Mouse (Mus musculus) heart, embryonic 12.5 days (tissue): Measurements from ENCODE around the gene Napsa. TPM values are rescaled to one million over a fixed set of nuclear protein-coding genes. Genes with fewer than 3 reads are reported as not detected.

Source experiments
- ATAC-seq: fragments of 200-750 bp; cut with Nextera tagmentation; 2 replicates; pipeline ENCODE4 v1.8.0; 2017; ENCODE audit warnings: moderate TSS enrichment, moderate library complexity; ENCODE audit not compliant: insufficient number of reproducible peaks, low FRiP score
- H3K27ac ChIP-seq: fragments of 300-500 bp; sonication (generic); 2 replicates; pipeline ENCODE4 v1.5.1; 2016; ENCODE audit warnings: mild to moderate bottlenecking, moderate library complexity; ENCODE audit not compliant: poor library complexity, severe bottlenecking
- H3K27me3 ChIP-seq: fragments of 300-500 bp; sonication (generic); replicated peaks from 2 replicates; pipeline ENCODE4 v1.6.1; 2016; ENCODE audit warnings: mild to moderate bottlenecking, moderate library complexity
- H3K36me3 ChIP-seq: fragments of 300-500 bp; sonication (generic); 2 replicates; pipeline ENCODE4 v1.6.1; 2016; ENCODE audit warnings: mild to moderate bottlenecking, moderate library complexity
- H3K4me1 ChIP-seq: fragments of 300-500 bp; sonication (generic); replicated peaks from 2 replicates; pipeline ENCODE4 v1.6.1; 2016; ENCODE audit warnings: mild to moderate bottlenecking
- H3K4me2 ChIP-seq: fragments of 300-500 bp; sonication (generic); 2 replicates; pipeline ENCODE4 v1.6.1; 2016; ENCODE audit warnings: mild to moderate bottlenecking, moderate library complexity
- H3K4me3 ChIP-seq: fragments of 300-500 bp; sonication (generic); 2 replicates; pipeline ENCODE4 v1.5.1; 2016; ENCODE audit warnings: mild to moderate bottlenecking
- H3K9ac ChIP-seq: fragments of 300-500 bp; sonication (generic); 2 replicates; pipeline ENCODE4 v1.6.1; 2016; ENCODE audit warnings: mild to moderate bottlenecking, moderate library complexity
- H3K9me3 ChIP-seq: fragments of 300-500 bp; sonication (generic); replicated peaks from 2 replicates; pipeline ENCODE4 v1.6.1; 2016; ENCODE audit warnings: mild to moderate bottlenecking, moderate library complexity
- WGBS: fragments of 180-500 bp; shearing (Covaris S2); methylation state at CpG from one replicate; pipeline ENCODE4 v1.1.7; 2016; 5-methylcytosine and 5-hydroxymethylcytosine counted together
- polyA plus RNA-seq: library from polyadenylated mRNA; unstranded; fragments of >200 nt; fragmentation: Nextera tagmentation; extraction: Ambion mirVana; gene quantifications from 2 replicates; pipeline ENCODE4 v1.2.1, GENCODE M21; 2016

Napsa gene
- polyA plus RNA-seq, 1 experiment from 2014 or later = not detected

GRCm38 (mm10) chr7:44600691-44601262 lies 28.6 kb downstream of the Napsa start:
- H3K4me1 ChIP-seq = peaks cover 6% of the 10 kb centered on the region; the same call in 1 of the 2 replicates
- H3K9ac ChIP-seq = no peak overlapping the region
- no peak overlapping the region for H3K27ac ChIP-seq
- no peaks in the 10 kb centered on the region for H3K36me3 ChIP-seq
- H3K27me3 ChIP-seq = peaks cover 76% of the 10 kb centered on the region
- WGBS = 76% methylated on average over 10 of the region's 10 CpGs
- H3K9me3 ChIP-seq = no peaks in the 10 kb centered on the region
- H3K4me3 ChIP-seq = no peak overlapping the region
- H3K4me2 ChIP-seq = no peak overlapping the region
- ATAC-seq = no peak

DNA sequence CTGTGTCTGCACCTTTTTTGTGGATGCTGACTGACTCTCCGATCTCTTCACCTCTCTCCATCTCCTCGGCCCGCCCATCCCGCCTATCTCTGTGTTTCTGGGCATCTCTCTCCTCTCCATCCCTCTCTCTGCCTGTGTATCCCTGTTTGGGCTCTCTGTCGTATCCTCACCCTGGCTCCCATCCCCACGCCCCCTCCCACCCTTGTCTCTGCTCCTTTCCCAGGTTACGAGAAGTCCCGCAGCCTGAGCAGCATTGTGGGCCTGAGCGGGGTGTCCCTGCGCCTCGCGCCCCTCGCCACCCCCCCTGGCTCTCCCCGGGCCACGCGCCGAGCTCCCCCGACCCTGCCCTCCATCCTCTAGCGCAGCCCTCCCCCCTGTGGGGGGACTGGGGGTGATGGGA lies 29.5 kb downstream of the Napsa start:
- Histone ChIP-seq H3K27me3 (peaks cover 84% of the 10 kb centered on the region), H3K4me3 (no peak overlapping the region), H3K9me3 (no peaks in the 10 kb centered on the region), H3K36me3 (no peaks in the 10 kb centered on the region), H3K9ac (no peak overlapping the region), H3K27ac (no peak overlapping the region), H3K4me1 (peaks cover 6% of the 10 kb centered on the region; the same call in 1 of the 2 replicates), H3K4me2 (no peak overlapping the region)
- no peak for ATAC-seq
- 12% methylated on average over 19 of the region's 19 CpGs for WGBS

DNA sequence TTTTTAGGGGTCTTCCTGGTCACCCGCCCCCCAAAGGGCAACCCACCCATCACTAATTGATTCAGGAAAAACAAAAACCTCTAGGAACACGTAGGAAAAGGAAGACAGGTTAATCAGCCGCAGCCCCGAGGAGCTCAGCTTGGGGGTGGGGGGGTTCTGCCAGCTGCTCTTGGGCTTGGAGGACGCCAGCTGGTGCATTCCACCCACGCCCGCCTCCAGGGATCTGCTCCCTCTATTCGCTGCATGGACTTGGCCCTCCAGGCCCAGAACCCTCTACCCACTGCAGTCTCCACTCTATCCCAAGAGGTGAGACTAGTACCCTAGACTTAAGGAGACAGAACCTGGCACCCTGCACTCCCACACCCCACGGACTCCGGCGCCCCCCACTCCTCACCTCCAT lies 30.3 kb downstream of the Napsa start:
- Histone ChIP-seq H3K27me3 (peaks cover 92% of the 10 kb centered on the region), H3K9me3 (no peaks in the 10 kb centered on the region), H3K4me3 (no peak overlapping the region), H3K4me1 (peaks cover 6% of the 10 kb centered on the region; the same call in 1 of the 2 replicates), H3K36me3 (no peaks in the 10 kb centered on the region), H3K27ac (no peak overlapping the region), H3K4me2 (no peak overlapping the region), H3K9ac (no peak overlapping the region)
- 19% methylated on average over 11 of the region's 11 CpGs for WGBS
- no peak for ATAC-seq

DNA sequence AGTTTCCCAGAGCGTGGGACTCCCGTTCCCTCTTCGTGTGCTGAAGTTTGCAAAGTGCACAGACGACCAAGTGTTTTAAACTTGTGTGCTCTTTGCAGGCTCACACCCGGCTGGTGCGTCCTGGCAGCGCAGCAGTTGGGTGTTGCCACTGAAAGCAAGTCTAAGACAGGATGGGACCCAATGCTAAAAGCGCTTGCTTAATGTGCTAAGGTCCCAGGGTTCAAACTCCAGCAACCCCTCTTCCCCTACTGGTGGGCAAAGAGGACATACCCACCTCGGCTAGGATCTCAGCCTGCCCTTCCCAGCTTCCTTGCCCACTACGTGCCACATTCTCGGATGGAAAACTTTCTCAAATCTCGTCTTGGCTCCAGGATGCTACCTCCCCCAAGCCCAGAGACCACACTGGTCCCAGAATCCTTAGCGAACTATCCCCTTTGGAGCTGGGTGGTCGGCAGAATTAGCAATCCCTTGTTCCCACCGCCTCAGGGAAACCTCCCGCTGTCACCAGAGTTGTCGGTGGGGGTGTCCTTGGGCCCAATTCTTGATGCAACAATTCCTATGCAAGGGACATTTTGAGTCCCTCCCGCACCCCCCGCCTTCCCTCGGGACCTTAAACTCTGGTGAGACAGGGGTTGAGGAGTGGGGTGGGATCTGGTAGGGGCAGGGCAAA lies 31.1 kb downstream of the Napsa start:
- peaks cover 6% of the 10 kb centered on the region; the same call in 1 of the 2 replicates for H3K4me1 ChIP-seq
- WGBS = 4% methylated on average over 20 of the region's 20 CpGs
- H3K9me3 ChIP-seq = no peaks in the 10 kb centered on the region
- H3K9ac ChIP-seq = no peak overlapping the region
- H3K27ac ChIP-seq = no peak overlapping the region
- no peaks in the 10 kb centered on the region for H3K36me3 ChIP-seq
- H3K4me3 ChIP-seq = 0 out of 2 replicates have a peak overlapping the region, but pooled peaks have one; percentile 33
- H3K27me3 ChIP-seq = peaks cover 98% of the 10 kb centered on the region
- H3K4me2 ChIP-seq = peak overlapping the region; percentile 64
- no peak for ATAC-seq

DNA sequence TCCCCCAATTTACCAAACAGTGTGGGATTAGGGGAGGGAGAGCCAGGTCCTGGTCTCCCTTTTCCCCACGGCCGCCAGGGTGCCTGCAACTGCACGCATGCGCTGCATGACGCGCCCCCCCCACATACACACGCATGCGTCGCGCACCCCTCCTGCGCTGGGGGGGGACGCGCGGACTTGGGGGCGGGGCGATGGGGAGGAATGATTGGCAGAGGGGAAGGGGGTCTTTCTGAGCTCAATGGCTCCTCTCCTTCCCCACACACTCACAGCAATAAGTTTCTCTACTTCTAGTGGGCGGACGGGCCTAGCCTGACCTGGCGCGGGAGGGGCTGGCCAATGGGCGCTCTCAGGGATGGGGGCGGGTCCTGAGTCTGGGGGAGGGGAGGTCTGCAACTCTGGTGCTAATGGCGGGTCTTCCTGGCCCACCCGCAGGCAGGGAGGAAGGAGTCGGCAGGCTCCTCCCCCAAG lies 32.0 kb downstream of the Napsa start:
- Histone ChIP-seq H3K27ac (no peak overlapping the region), H3K4me1 (peaks cover 6% of the 10 kb centered on the region; the same call in 1 of the 2 replicates), H3K9me3 (no peaks in the 10 kb centered on the region), H3K4me2 (peak overlapping the region; percentile 64), H3K36me3 (no peaks in the 10 kb centered on the region), H3K4me3 (peak overlapping the region; percentile 33), H3K9ac (peak overlapping the region; percentile 29; the same call in 1 of the 2 replicates), H3K27me3 (peaks cover 96% of the 10 kb centered on the region)
- WGBS = under 1% methylated on average over 24 of the region's 25 CpGs
- 0 out of 2 replicates have a peak, but pooled peaks have one; percentile 19 for ATAC-seq

GRCm38 (mm10) chr7:44604619-44605018 lies 32.4 kb downstream of the Napsa start:
- Histone ChIP-seq H3K4me3 (peak overlapping the region; percentile 33; the same call in 1 of the 2 replicates), H3K9me3 (no peaks in the 10 kb centered on the region), H3K4me1 (peaks cover 6% of the 10 kb centered on the region; the same call in 1 of the 2 replicates), H3K27ac (no peak overlapping the region), H3K27me3 (peaks cover 91% of the 10 kb centered on the region), H3K9ac (no peak overlapping the region), H3K4me2 (peak overlapping the region; percentile 64), H3K36me3 (no peaks in the 10 kb centered on the region)
- WGBS = 2% methylated on average over 8 of the region's 8 CpGs
- no peak for ATAC-seq

DNA sequence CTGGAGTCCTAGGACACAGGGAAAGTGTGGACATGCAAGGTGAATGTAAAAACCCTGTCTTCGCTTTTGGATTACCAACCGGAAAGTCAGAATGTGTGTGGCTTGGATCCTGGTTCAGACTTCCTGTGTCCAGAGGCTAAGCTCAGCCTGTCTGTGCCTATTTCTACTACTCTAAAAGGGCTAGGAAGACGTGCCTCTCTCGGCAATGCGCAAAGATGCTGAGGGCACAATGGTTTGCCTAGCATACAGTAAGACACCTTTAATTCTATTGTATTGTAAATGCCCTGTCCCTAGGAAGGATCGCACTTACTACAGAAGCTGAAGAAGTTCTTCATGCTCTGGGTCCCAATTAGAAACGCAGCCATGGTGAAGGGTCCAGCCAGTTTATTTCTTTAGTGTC lies 33.3 kb downstream of the Napsa start:
- ATAC-seq = no peak
- Histone ChIP-seq H3K4me2 (no peak overlapping the region), H3K27ac (no peak overlapping the region), H3K9me3 (no peaks in the 10 kb centered on the region), H3K27me3 (peaks cover 87% of the 10 kb centered on the region), H3K36me3 (no peaks in the 10 kb centered on the region), H3K9ac (no peak overlapping the region), H3K4me3 (no peak overlapping the region), H3K4me1 (peaks cover 6% of the 10 kb centered on the region; the same call in 1 of the 2 replicates)
- 36% methylated on average over 7 of the region's 7 CpGs for WGBS

GRCm38 (mm10) chr7:44606171-44606901 lies 34.2 kb downstream of the Napsa start:
- Histone ChIP-seq H3K9me3 (no peaks in the 10 kb centered on the region), H3K9ac (no peak overlapping the region), H3K36me3 (no peaks in the 10 kb centered on the region), H3K4me1 (peaks cover 6% of the 10 kb centered on the region; the same call in 1 of the 2 replicates), H3K27ac (no peak overlapping the region), H3K4me2 (no peak overlapping the region), H3K27me3 (peaks cover 87% of the 10 kb centered on the region), H3K4me3 (no peak overlapping the region)
- 10% methylated on average over 29 of the region's 29 CpGs for WGBS
- ATAC-seq = no peak

- H3K4me1 ChIP-seq = no peaks in the 10 kb centered on the region
- no peaks in the 10 kb centered on the region for H3K36me3 ChIP-seq
- no peak for ATAC-seq
- no peak overlapping the region for H3K9ac ChIP-seq
- H3K27ac ChIP-seq = no peak overlapping the region
- H3K4me2 ChIP-seq = no peak overlapping the region
- peaks cover 80% of the 10 kb centered on the region for H3K27me3 ChIP-seq
- peaks cover 5% of the 10 kb centered on the region for H3K9me3 ChIP-seq
- no peak overlapping the region for H3K4me3 ChIP-seq
- WGBS = 56% methylated on average over 7 of the region's 7 CpGs
Observed at GRCm38 (mm10) chr7:44612192-44612591, 40.0 kb downstream of the Napsa start.

- H3K9ac ChIP-seq = no peak overlapping the region
Observed at GRCm38 (mm10) chr7:44614041-44614688, 42.0 kb downstream of the Napsa start.

More at GRCm38 (mm10) chr7:44614041-44614688, 42.0 kb downstream of the Napsa start:
- H3K27ac ChIP-seq = no peak overlapping the region
- H3K4me1 ChIP-seq = no peaks in the 10 kb centered on the region
- no peaks in the 10 kb centered on the region for H3K36me3 ChIP-seq
- no peak for ATAC-seq
- H3K4me2 ChIP-seq = no peak overlapping the region
- peaks cover 5% of the 10 kb centered on the region for H3K9me3 ChIP-seq
- WGBS = 6% methylated on average over 20 of the region's 20 CpGs
- no peak overlapping the region for H3K4me3 ChIP-seq
- peaks cover 65% of the 10 kb centered on the region for H3K27me3 ChIP-seq
